Mouse (Mus musculus) lung, postnatal 0 days (tissue): Measurements from ENCODE around the gene Zscan18. TPM values are rescaled to one million over a fixed set of nuclear protein-coding genes. Genes with fewer than 3 reads are reported as not detected.

Source experiments
- ATAC-seq: fragments of 200-750 bp; cut with Nextera tagmentation; 2 replicates; pipeline ENCODE4 v1.8.0; 2017; ENCODE audit warnings: moderate library complexity
- DNase-seq: peaks from one replicate; pipeline ENCODE4 v3.0.0-alpha.2; 2016; ENCODE audit warnings: low spot score
- H3K27ac ChIP-seq: fragments of 300-500 bp; sonication (generic); 2 replicates; pipeline ENCODE4 v1.5.1; 2014; ENCODE audit warnings: antibody characterized with exemption, mild to moderate bottlenecking, low read length, mixed read lengths
- H3K27me3 ChIP-seq: fragments of 300-500 bp; sonication (generic); replicated peaks from 2 replicates; pipeline ENCODE4 v1.6.1; 2014; ENCODE audit warnings: low read length, mixed read lengths; ENCODE audit not compliant: insufficient read depth
- H3K36me3 ChIP-seq: fragments of 300-500 bp; sonication (generic); 2 replicates; pipeline ENCODE4 v1.6.1; 2014; ENCODE audit warnings: low read length, mixed read lengths; ENCODE audit not compliant: insufficient read depth
- H3K4me1 ChIP-seq: fragments of 300-500 bp; sonication (generic); 2 replicates; pipeline ENCODE4 v1.6.1; 2014; ENCODE audit warnings: antibody characterized with exemption, low read depth, low read length, mixed read lengths; ENCODE audit not compliant: insufficient read depth
- H3K4me2 ChIP-seq: fragments of 300-500 bp; sonication (generic); replicated peaks from 2 replicates; pipeline ENCODE4 v1.6.1; 2014; ENCODE audit warnings: low read depth, mild to moderate bottlenecking, low read length, moderate library complexity, mixed read lengths
- H3K4me3 ChIP-seq: fragments of 300-500 bp; sonication (generic); 2 replicates; pipeline ENCODE4 v1.5.1; 2014; ENCODE audit warnings: low read depth, low read length
- H3K9ac ChIP-seq: fragments of 300-500 bp; sonication (generic); replicated peaks from 2 replicates; pipeline ENCODE4 v1.6.1; 2014; ENCODE audit warnings: low read depth, mild to moderate bottlenecking
- H3K9me3 ChIP-seq: fragments of 300-500 bp; sonication (generic); 2 replicates; pipeline ENCODE4 v1.6.1; 2016; ENCODE audit warnings: low read length, mixed read lengths
- CTCF ChIP-seq: IDR thresholded peaks from 2 replicates; pipeline ENCODE4 v1.5.1; 2016; ENCODE audit warnings: antibody characterized with exemption, mild to moderate bottlenecking
- EP300 ChIP-seq: IDR thresholded peaks from 2 replicates; pipeline ENCODE4 v1.6.1; 2016; ENCODE audit warnings: antibody characterized with exemption, mild to moderate bottlenecking, control low read depth
- WGBS: fragments of 180-500 bp; shearing (Covaris S2); extraction: QIAGEN DNeasy Blood & Tissue Kit; methylation state at CpG from one replicate; pipeline ENCODE4 v1.1.7; 2014; 5-methylcytosine and 5-hydroxymethylcytosine counted together
- polyA plus RNA-seq: library from polyadenylated mRNA; unstranded; fragments of >200 nt; fragmentation: Nextera tagmentation; extraction: Ambion mirVana; gene quantifications from 2 replicates; pipeline ENCODE4 v1.2.1, GENCODE M21; 2015

Zscan18 gene
- polyA plus RNA-seq, 1 experiment from 2014 or later: 1.3 TPM

GRCm38 (mm10) chr7:12734904-12735303, 68.5 kb downstream of the Zscan18 start, which contains the start of gene Vmn2r56:
Gene Vmn2r56, minus strand, starts transcription at chr7:12735004.
- Histone ChIP-seq H3K27ac (no peak within 1 kb of the TSS), H3K27me3 (no peaks in the 10 kb centered on the region), H3K4me2 (no peak within 1 kb of the TSS), H3K9ac (no peak within 1 kb of the TSS), H3K4me1 (no peaks in the 10 kb centered on the region), H3K36me3 (no peaks in the 10 kb centered on the region), H3K9me3 (no peaks in the 10 kb centered on the region), H3K4me3 (no peak within 1 kb of the TSS)
- WGBS: 30% methylated on average over 1 of the region's 1 CpGs
- DNase-seq: no peak
- no peak for TF ChIP-seq CTCF
- TF ChIP-seq EP300: no peak
- ATAC-seq: no peak

Other genes with a start within 250 kb of the Zscan18 start
- under 0.01 TPM in 1 of 2 replicates, not detected in the other for gene Vmn2r53, start 194.8 kb downstream of the Zscan18 start, polyA plus RNA-seq
- gene Vmn2r54, start 163.3 kb downstream of the Zscan18 start, polyA plus RNA-seq: not detected in 2 replicates
- not detected in 2 replicates for gene Vmn2r55, start 118.6 kb downstream of the Zscan18 start, polyA plus RNA-seq
- not detected in 2 replicates for gene Vmn2r56, start 68.6 kb downstream of the Zscan18 start, polyA plus RNA-seq
- 7.2 and 8.5 TPM in 2 replicates for gene Zfp329, start 15.2 kb upstream of the Zscan18 start, polyA plus RNA-seq
- gene Zfp110, start 31.1 kb upstream of the Zscan18 start, polyA plus RNA-seq: 26.4 and 28.3 TPM in 2 replicates
- gene Zfp128, start 77.5 kb upstream of the Zscan18 start, polyA plus RNA-seq: 2.5 TPM in 2 replicates
- gene Zscan22, start 94.2 kb upstream of the Zscan18 start, polyA plus RNA-seq: 4.4 and 4.7 TPM in 2 replicates
- gene Rps5, start 118.7 kb upstream of the Zscan18 start, polyA plus RNA-seq: 609 and 716 TPM in 2 replicates
- gene Rnf225, start 123.8 kb upstream of the Zscan18 start, polyA plus RNA-seq: 1.3 and 1.4 TPM in 2 replicates
- gene Zfp324, start 162.2 kb upstream of the Zscan18 start, polyA plus RNA-seq: 5.5 and 5.7 TPM in 2 replicates
- gene Zfp446, start 174.2 kb upstream of the Zscan18 start, polyA plus RNA-seq: 3.9 and 4.0 TPM in 2 replicates
- not detected in 2 replicates for gene Slc27a5, start 194.6 kb upstream of the Zscan18 start, polyA plus RNA-seq
- 85.6 and 87.2 TPM in 2 replicates for gene Trim28, start 195.5 kb upstream of the Zscan18 start, polyA plus RNA-seq
- gene Zbtb45, start 206.4 kb upstream of the Zscan18 start, polyA plus RNA-seq: 11.9 and 12.2 TPM in 2 replicates
- 254 and 264 TPM in 2 replicates for gene Chmp2a, start 231.2 kb upstream of the Zscan18 start, polyA plus RNA-seq
- gene Ube2m, start 234.6 kb upstream of the Zscan18 start, polyA plus RNA-seq: 67.8 and 78.1 TPM in 2 replicates